ENCODE assay signal across 11 mouse cellular contexts in the genomic region with DNA sequence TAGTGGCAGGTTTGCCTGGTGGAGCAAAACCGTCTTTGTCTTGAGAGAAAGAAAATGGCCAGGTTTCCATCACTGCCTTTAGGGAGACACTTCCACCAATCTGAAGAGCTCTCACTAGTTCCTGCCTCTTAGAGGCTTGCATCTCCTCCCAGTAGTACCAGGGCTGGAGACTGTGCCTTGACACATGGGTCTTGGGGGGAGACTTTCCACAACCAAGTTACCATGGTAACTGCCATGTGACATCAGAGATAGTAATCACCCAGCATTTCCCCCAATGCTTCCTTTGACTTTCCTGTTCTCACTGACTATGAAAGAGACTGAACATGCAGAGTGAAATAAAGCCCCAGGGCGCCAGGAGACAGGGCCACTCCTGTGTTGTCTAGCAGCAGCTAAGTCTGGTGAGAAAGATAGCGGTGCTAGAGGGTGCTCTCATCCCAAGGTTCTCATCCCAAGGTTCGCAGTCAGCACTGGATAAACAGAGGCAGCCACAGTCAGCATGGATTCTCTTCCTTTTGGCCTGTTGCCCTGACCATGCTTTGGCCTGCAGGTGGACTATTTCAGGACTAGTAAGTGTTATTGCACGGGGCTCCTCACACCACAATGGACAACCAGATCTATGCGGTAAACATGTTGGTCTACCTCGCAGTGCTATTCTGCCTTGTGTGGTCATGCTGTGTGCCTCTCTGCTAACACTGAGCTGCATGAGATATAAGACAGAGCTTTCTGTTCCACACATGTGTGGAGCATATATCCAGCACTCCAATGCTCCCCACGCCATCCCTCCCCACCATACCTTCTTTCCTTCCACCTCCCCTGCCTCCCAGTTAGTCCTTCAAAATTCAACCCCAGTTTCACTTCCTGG.
DNase-seq lines count a peak whose midpoint lies in the region; ATAC-seq and TF ChIP-seq lines count a peak whose summit lies in the region.
"Had no signal": no experiment of that assay in that cellular context is flagged by ENCODE, and none has a peak within 500 bp of the region (broad histone marks: within the 10 kb centered on the region; RNA-seq: fewer than 3 reads in every experiment).

No protein-coding gene starts in this region.

- no peak overlapping the region for H3K4me2 ChIP-seq in lung, embryonic 16.5 days (ENCODE audit: low read depth, low read length)
- H3K4me2 ChIP-seq in forebrain, postnatal 0 days (ENCODE audit: low read depth): no peak overlapping the region
- H3K4me2 ChIP-seq in neural tube, embryonic 13.5 days: no peak overlapping the region
- H3K4me2 ChIP-seq: heart, embryonic 15.5 days; liver, embryonic 15.5 days had no signal

- peaks cover 23% of the 10 kb centered on the region for H3K27me3 ChIP-seq in heart, embryonic 10.5 days (ENCODE audit: insufficient read depth, poor library complexity, severe bottlenecking)
- no peaks in the 10 kb centered on the region for H3K27me3 ChIP-seq in lung, embryonic 16.5 days (ENCODE audit: control insufficient read depth, insufficient read depth, low read depth, low read length)
- H3K27me3 ChIP-seq in forebrain, postnatal 0 days (ENCODE audit: insufficient read depth, low read length): no peaks in the 10 kb centered on the region
- no peaks in the 10 kb centered on the region for H3K27me3 ChIP-seq in neural tube, embryonic 13.5 days
- H3K27me3 ChIP-seq: liver, embryonic 15.5 days had no signal

- peak; percentile 7; the same call in 1 of the 2 replicates for ATAC-seq in lung, embryonic 16.5 days (ENCODE audit: low read depth)
- peak; percentile 76 for ATAC-seq in forebrain, postnatal 0 days
- 0 out of 2 replicates have a peak, but pooled peaks have one; percentile 43 for ATAC-seq in neural tube, embryonic 13.5 days (ENCODE audit: low read depth)

- H3K4me3 ChIP-seq in heart, embryonic 10.5 days: no peak overlapping the region
- no peak overlapping the region for H3K4me3 ChIP-seq in lung, embryonic 16.5 days (ENCODE audit: low read length)
- H3K4me3 ChIP-seq in forebrain, postnatal 0 days (ENCODE audit: low read depth, low read length): no peak overlapping the region
- H3K4me3 ChIP-seq in neural tube, embryonic 13.5 days: no peak overlapping the region
- no peak overlapping the region for H3K4me3 ChIP-seq in left cerebral cortex, adult 2 months
- H3K4me3 ChIP-seq: heart, embryonic 15.5 days; liver, embryonic 15.5 days had no signal

- intact Hi-C loops in left cerebral cortex, adult 2 months (cut with DNase I): no loop called here

- peak overlapping the region; percentile 42; the same call in 1 of the 2 replicates for H3K27ac ChIP-seq in heart, embryonic 10.5 days
- H3K27ac ChIP-seq in lung, embryonic 16.5 days (ENCODE audit: low read length): no peak overlapping the region; the same call in 1 of the 2 replicates
- no peak overlapping the region for H3K27ac ChIP-seq in forebrain, postnatal 0 days (ENCODE audit: low read depth, low read length)
- H3K27ac ChIP-seq in neural tube, embryonic 13.5 days (replicated peaks): no peak overlapping the region
- H3K27ac ChIP-seq in left cerebral cortex, adult 2 months: no peak overlapping the region
- H3K27ac ChIP-seq: heart, embryonic 15.5 days; liver, embryonic 15.5 days had no signal

- no peak for TF ChIP-seq CTCF in forebrain, postnatal 0 days (IDR thresholded peaks at IDR 0.05; ENCODE audit: low read depth)
- no peak for TF ChIP-seq CTCF in left cerebral cortex, adult 2 months (IDR thresholded peaks at IDR 0.05)

- peaks cover 14% of the 10 kb centered on the region for H3K4me1 ChIP-seq in heart, embryonic 10.5 days
- H3K4me1 ChIP-seq in lung, embryonic 16.5 days (replicated peaks; ENCODE audit: control insufficient read depth, insufficient read depth, low read length): peaks cover 26% of the 10 kb centered on the region
- H3K4me1 ChIP-seq in forebrain, postnatal 0 days (ENCODE audit: insufficient read depth): peaks cover 8% of the 10 kb centered on the region; the same call in 1 of the 2 replicates
- peaks cover 20% of the 10 kb centered on the region for H3K4me1 ChIP-seq in neural tube, embryonic 13.5 days (replicated peaks)
- H3K4me1 ChIP-seq: liver, embryonic 15.5 days had no signal

- H3K9ac ChIP-seq in lung, embryonic 16.5 days (ENCODE audit: low read length): no peak overlapping the region; the same call in 1 of the 2 replicates
- H3K9ac ChIP-seq in forebrain, postnatal 0 days: no peak overlapping the region; the same call in 1 of the 2 replicates
- no peak overlapping the region for H3K9ac ChIP-seq in neural tube, embryonic 13.5 days
- H3K9ac ChIP-seq: heart, embryonic 15.5 days; liver, embryonic 15.5 days had no signal

- WGBS in heart, embryonic 10.5 days: 60% methylated on average over 8 of the region's 8 CpGs
- 62% methylated on average over 8 of the region's 8 CpGs for WGBS in lung, embryonic 16.5 days
- 73% methylated on average over 8 of the region's 8 CpGs for WGBS in forebrain, postnatal 0 days
- 75% methylated on average over 8 of the region's 8 CpGs for WGBS in neural tube, embryonic 13.5 days

- peak; percentile 75 for DNase-seq in heart, embryonic 10.5 days (ENCODE audit: low spot score)
- DNase-seq in heart, adult 9 months (ENCODE audit: low spot score in 2 of 2): no peak
- DNase-seq in lung, adult 18-20 months: no peak
- peak; percentile 33 for DNase-seq in forebrain, postnatal 0 days
- DNase-seq in left cerebral cortex, adult 2 months (ENCODE audit: extremely low spot score in 1 of 2, low spot score in 2 of 2): no peak
- DNase-seq in urinary bladder, postnatal 10 days (ENCODE audit: low spot score): no peak
- DNase-seq: adrenal gland, postnatal 25 days had no signal

- no peaks in the 10 kb centered on the region for H3K9me3 ChIP-seq in heart, embryonic 10.5 days
- H3K9me3 ChIP-seq in lung, embryonic 16.5 days (ENCODE audit: control insufficient read depth, low read length): no peaks in the 10 kb centered on the region
- no peaks in the 10 kb centered on the region for H3K9me3 ChIP-seq in forebrain, postnatal 0 days (ENCODE audit: low read length)
- no peaks in the 10 kb centered on the region for H3K9me3 ChIP-seq in neural tube, embryonic 13.5 days
- H3K9me3 ChIP-seq: heart, embryonic 15.5 days; liver, embryonic 15.5 days had no signal

- no peaks in the 10 kb centered on the region for H3K36me3 ChIP-seq in heart, embryonic 10.5 days
- no peaks in the 10 kb centered on the region for H3K36me3 ChIP-seq in lung, embryonic 16.5 days (ENCODE audit: control insufficient read depth, insufficient read depth, low read length)
- H3K36me3 ChIP-seq in forebrain, postnatal 0 days (ENCODE audit: insufficient read depth): no peaks in the 10 kb centered on the region
- H3K36me3 ChIP-seq in neural tube, embryonic 13.5 days: no peaks in the 10 kb centered on the region
- H3K36me3 ChIP-seq: heart, embryonic 15.5 days; liver, embryonic 15.5 days had no signal

Comparison
In these comparisons a context has a peak if more than half of its experiments do, and no peak if none do; other contexts are left out.
1. DNase-seq: peak in heart, embryonic 10.5 days (single experiment) and forebrain, postnatal 0 days (single experiment); none in heart, adult 9 months (0 of 2), lung, adult 18-20 months (0 of 2), left cerebral cortex, adult 2 months (0 of 2) and urinary bladder, postnatal 10 days (single experiment).
2. ATAC-seq: peak in every context shown above with its lines; median percentile 76 in forebrain, postnatal 0 days; 43 in neural tube, embryonic 13.5 days; 7 in lung, embryonic 16.5 days.